Mouse (Mus musculus) T-helper 1 cell (primary cell): ENCODE results near the gene Slc25a22.

ENCODE experiments used
- in situ Hi-C: fragments of 300-600 bp; cut with MboI, MseI; formaldehyde crosslinking; loops from one replicate; pipeline ENCODE4 v1.15.1; 2025; ENCODE audit warnings: high pct_unique_total_duplicates

The Slc25a22 gene

DNA sequence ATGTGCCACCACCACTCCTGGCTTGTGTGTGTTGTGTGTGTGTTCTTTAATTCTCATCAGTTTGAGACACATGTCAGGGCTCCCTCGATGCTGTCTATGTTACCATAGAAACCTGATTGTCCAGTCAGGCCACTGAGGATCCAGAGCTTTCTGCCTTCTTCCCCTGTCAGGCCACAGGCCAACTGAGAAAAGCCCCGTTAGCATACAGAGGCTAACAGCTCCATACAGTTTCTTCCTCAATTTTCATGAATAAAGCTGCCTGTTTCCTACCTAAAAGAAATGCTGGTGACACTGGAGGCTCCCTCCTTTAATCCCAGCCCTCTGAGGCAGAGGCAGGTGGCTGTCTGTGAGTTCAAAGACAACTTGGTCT lies 1.2 kb downstream of the Slc25a22 start:
- in situ Hi-C loops = no loop called here

DNA sequence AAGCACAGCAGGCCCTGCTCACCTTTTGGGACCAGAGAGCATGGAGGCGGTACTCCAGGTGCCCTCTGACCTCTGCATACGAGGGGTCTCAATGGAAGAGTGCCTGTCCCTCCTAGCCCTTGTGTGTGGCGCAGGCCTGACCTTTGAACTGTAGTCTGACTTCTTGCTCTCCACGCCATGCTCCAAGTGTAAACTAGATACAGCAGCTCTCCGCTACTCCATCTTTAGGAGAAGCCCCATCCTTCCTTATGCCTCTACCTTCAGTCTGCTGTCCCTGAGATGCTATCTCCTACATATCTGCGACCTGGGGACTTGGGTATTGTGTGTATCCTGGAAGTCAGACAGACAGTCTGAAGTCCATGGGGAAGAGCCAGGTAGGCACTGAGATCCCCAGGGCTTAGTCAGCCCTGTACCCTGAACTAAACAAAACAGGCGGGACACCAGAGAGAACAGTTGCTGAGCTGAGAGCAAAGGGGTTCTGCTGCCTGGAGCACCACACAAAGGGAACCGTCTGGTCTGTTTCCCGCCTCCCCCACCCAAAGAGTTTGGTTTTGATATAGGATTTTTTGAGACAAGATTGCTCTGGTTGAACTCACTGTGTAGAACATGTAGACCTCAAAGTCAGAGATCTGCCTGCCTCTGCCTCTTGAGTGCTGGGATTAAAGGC lies 1.7 kb downstream of the Slc25a22 start:
- in situ Hi-C loops = no loop called here

- in situ Hi-C loops = no loop called here
Observed at GRCm38 (mm10) chr7:141435129-141435855, 2.4 kb downstream of the Slc25a22 start.

DNA sequence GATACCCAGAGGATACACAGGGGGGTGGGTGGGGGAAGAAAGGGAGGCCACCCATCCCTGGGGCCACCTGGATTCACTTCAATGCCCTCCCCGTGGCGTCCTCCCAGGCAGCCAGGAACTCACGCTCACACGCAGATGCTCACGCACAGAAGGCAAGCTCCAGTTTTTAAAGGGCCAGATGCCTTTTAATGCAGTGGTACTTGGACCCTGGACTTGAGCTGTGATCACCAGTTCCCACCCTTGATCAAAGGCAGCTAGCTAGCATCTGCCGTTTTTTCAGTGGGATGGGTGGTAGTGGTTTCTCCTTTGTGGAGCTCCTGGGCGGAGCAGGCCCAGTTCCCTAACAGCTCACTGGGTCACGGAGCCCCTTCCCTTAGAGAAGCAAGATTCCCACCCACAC lies 3.2 kb downstream of the Slc25a22 start:
- in situ Hi-C loops = no loop called here

- in situ Hi-C loops = no loop called here
Observed at GRCm38 (mm10) chr7:141433517-141434400, 3.9 kb downstream of the Slc25a22 start.

- in situ Hi-C loops = no loop called here
Observed at GRCm38 (mm10) chr7:141432741-141433516, 4.8 kb downstream of the Slc25a22 start.

DNA sequence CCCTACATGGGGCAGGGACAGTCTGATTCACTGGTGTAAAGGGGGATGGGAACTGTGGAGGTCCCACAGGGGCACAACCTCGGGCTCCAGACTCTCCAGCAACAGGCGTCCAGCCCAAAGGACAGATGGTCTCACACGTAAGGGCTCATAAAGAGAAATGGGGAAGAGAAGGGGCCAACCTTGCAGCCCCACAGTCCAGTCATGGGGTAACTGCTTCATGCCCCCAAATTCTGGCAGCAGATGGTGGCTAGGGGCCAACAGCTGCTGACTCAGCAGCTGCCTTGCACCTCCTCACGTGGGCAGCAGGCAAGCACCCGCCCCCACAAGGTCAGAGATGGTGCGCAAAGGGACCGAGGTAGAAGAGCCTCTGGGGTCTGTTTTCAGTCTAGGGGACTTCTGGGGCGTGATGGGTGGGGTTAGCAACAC lies 5.5 kb downstream of the Slc25a22 start:
- in situ Hi-C loops = no loop called here

GRCm38 (mm10) chr7:141431434-141432185 lies 6.1 kb downstream of the Slc25a22 start:
- in situ Hi-C loops = no loop called here

DNA sequence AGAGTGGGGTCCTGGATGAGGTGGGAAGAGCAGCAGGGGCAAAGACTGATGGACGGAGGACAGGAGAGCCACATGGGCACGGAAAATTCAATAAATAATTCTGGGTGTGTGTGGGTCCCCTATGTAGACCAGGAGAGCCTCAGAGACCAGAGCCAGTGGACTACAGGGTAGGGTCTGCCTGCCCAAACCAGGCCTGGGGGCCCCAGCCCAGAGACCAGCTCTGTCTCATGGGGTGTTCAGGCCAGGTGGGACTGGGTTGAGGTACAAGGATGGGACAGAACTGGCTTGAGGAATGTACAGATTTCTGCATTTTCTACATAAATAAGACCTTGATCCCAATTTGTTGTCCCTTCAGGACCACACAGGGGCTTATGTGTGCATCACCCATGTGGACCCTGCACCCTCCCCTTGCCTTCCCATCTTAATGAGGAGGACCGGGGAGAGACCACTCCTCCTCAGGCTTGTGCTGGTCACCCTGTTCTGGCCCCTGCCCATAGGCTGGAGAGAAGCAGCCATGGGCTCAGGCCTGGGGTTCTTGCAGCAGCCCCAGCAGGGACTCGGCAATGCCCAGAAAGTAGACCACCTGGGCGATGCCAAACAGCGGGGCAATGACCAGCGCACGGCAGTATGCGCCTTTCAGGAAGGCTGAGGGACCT lies 7.0 kb downstream of the Slc25a22 start:
- in situ Hi-C loops = no loop called here

GRCm38 (mm10) chr7:141429840-141430584 lies 7.7 kb downstream of the Slc25a22 start:
- in situ Hi-C loops = no loop called here

DNA sequence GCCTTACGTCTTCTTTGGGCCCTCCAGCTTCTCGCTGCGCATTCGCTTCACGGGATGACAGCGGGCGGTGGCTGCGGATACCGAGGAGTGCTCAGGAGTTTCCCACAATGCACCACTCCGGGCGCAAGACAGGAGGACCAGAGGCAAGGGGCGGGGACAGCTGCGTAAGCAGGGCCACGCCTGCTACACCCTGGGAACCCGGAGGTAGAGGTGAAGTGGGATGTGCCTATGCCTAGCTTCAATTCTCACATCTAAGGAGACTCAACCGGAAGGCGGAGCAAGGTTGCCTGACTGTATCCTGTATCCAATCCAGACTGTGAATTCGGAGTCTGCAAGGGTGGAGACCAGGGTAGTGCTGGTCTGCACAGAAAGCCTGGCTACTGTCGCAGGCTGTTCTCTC lies 8.4 kb downstream of the Slc25a22 start, which contains the start of gene Cend1:
Cend1 (minus strand) TSS at position 182 of the 400 bp plus-strand sequence.
- in situ Hi-C loops = no loop called here

DNA sequence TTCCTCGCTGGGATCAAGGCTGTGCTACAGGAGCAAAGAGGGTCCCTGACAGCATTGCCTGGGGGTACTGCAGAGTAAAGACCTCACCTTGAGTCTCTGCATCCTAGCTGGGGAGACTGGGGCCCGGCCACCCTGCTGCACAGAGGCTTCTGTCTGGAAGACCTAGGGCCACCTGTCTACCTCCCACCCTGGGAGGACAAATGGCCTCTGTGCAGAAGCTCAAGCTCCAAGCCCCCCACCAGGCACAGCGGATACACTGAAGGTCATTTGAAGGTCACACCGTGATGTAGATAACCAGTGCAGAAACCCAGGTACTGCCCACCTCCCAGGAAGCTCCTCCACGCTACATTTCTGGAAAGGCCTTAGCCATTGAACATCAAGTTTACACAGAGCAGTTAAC lies 9.0 kb downstream of the Slc25a22 start:
- in situ Hi-C loops = no loop called here

DNA sequence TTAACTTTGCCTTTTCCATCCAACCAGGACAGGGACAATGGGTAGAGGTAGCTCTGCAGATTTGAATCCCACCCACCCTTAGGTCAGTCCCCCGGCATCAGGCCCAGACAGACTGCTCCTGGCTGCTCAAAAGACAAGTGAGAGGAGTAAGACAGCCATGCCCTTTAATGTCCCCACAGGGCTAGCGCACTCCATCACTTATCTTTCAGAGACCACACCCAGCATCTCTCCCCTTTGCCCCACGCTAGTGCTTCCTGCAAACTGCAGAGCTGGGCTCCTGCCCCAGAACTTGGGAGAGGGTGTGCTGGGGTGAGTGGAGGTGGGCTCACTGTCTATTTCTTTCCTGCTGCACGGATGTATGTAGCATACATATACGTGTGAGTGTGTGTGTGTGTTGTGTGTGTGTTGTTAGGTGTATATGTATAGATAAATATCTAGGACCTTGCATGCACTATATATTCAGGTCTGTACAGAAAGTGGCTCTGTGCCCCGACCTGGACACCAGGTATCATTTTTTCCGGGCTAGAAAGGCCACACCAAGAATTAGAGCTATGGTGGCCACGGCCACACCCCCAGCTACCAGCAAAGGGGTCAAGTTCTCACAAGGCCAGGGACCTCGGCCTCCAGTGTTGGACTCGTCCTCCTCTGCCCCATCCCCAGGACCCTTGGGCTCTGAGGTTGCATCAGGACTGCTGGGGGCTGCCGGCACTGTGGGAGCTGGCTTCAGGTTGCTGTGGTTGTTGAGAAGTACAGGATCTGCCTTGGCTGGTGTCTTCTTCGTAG lies 10.6 kb downstream of the Slc25a22 start:
- in situ Hi-C loops = no loop called here

- in situ Hi-C loops = no loop called here
Observed at GRCm38 (mm10) chr7:141423811-141424210, 13.9 kb downstream of the Slc25a22 start.

DNA sequence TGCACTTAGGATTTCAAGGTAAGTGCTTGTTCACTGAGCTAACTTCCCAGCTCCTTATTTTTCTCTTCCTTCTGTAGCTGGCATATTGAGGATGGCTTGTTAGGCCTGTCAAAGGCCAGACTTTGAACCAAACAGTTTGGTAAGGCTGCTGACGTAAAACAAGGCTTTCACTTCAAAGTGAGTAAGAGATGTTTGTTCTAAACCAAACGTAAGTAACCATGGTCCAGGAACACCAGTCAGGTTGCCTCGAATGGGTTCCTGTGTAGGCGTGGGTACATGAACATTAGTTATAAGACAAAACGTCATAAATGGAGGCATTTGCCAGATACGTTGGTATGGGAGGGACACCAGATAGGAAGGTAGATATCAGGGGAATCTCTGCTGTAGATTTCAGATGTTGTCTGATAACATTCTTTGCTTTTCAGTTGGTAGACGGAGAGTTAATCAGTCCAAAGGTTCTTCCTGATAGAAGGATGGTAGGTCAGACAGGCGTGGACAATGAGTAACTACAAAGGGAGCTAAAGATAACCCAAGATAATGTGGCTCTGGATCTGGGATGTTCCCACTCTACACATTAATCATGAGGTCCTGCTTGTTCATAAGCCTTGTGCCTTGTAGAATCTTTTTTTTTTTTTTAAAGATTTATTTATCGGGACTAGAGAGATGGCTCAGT lies 17.5 kb downstream of the Slc25a22 start:
- in situ Hi-C loops = no loop called here

DNA sequence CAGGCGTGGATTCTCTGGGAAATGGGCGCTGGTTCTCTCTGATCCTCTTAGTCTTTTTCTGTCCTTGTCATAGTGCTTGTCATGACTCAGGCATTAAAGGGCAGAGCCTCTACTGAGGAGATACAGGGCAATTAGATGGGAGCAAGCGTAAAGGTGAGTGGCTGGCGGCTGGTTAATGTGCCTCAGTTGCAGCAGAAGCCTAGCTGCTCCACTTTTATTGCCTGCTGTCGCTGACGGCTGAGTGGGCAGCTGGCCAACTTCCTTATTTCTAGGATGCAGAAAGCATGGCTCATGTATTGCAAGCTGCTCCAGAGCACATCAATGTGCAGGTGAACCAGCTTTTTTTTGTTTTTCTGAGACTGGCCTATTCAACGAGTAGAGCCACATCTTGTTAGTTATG lies 18.7 kb downstream of the Slc25a22 start:
- in situ Hi-C loops = no loop called here

DNA sequence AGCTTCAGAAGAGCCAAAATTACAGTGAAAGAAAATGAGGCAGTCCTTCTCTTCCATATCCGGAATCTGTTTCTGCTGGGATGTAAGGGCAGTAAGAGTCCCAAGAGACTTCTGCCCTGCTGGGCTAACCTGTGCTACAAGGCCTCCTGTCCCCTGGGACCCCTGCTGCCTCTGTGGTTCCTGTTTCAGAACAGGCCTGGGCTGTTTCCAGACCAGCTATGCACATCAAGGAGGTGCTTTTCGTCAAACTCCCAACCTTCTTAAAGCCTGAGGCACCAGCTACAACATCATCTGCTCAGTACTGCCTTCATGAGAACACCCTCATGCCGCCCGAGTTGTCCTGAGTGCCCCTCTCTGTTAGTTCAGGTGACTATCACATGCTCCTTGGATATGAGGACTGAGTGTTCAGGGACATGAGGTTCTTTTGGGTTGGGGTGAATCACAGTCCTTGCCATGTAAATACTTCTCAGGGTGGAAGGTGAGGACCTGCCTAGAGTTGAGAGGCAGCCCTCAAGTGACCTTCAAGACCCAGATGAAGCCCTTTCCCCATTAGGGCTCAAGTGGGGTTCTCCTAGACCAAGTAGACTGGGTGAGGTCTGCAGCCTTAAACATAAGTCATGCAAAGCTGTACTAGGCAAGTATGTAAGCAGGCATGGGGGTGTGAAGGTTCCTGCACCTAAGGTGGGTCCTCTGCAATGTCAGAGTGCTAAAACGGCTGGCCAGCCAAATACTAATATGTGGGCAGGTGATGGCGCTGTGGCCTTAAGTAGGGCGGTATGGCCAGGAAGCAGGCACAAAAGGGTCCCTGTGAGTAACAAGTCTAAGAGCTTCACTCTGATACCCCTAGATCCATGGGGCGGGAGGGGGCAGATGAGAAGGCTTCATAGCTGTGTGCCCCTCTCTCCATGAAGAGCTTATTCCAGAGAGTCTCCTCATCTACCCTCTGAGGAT lies 19.7 kb downstream of the Slc25a22 start:
- in situ Hi-C loops = no loop called here
